Mouse (Mus musculus): Measurements from ENCODE around the gene Crtc1. TPM values are rescaled to one million over a fixed set of nuclear protein-coding genes. Genes with fewer than 3 reads are reported as not detected.

Gene Crtc1
- total RNA-seq, 1 experiment: 4.9 TPM

DNA sequence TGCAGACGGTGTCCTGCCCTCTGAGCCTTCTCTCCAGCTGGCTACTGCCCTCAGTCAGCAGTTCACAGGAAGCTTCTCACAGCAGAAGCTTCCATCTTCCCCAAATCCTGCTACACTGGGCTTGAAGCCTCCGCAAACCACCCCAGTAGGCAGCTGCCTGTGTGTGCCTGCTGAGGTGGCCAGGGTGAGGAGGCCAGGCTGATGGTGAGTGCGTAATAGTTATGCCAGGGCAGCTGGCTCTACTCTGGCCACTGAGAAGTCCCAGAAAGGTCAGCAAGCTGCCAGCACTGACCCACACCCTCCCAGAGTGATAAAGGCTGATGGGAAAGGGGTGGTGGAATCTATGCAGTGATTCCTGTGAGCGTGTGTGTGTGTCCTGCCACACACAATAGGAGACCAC lies 26.9 kb upstream of the Crtc1 start:
- no peak overlapping the region for H3K27ac ChIP-seq (ENCODE audit: insufficient read depth, low read depth, low read length, poor library complexity, severe bottlenecking)
- peaks cover 3 to 12% of the 10 kb centered on the region in 2 experiments; a peak in 2 of 4 replicates for H3K4me1 ChIP-seq (ENCODE audit: control insufficient read depth in 2 of 2, insufficient read depth in 2 of 2, low read length in 2 of 2, poor library complexity in 1 of 2)
- no peak overlapping the region for H3K4me3 ChIP-seq (ENCODE audit: insufficient read depth in 1 of 2, low read depth in 1 of 2, low read length in 2 of 2, poor library complexity in 1 of 2, severe bottlenecking in 1 of 2)
- in situ Hi-C loops (cut with MboI; ENCODE audit: low sequenced_read_pairs in 2 of 2, unreplicated experiment in 2 of 2): no loop called here
- H3K9me3 ChIP-seq (ENCODE audit: control insufficient read depth, insufficient read depth, low read depth, low read length): no peaks in the 10 kb centered on the region
- no peak overlapping the region for H3K9ac ChIP-seq (ENCODE audit: insufficient read depth, low read depth, low read length, poor library complexity, severe bottlenecking)
- DNase-seq (ENCODE audit: low read depth, low spot score): no peak
- TF ChIP-seq ZNF384 (IDR thresholded peaks at IDR 0.05; ENCODE audit: low read depth, low read length) (no peak), ZC3H11A (IDR thresholded peaks at IDR 0.05; ENCODE audit: borderline replicate concordance, low read depth, low read length) (no peak), MAFK (IDR thresholded peaks at IDR 0.05; ENCODE audit: insufficient read depth, low read depth, low read length) (no peak), CHD2 (IDR thresholded peaks at IDR 0.05; ENCODE audit: low read depth, low read length) (no peak), HCFC1 (IDR thresholded peaks at IDR 0.05; ENCODE audit: borderline replicate concordance, insufficient read depth, low read length) (no peak)
- no peaks in the 10 kb centered on the region; the same call in 1 of the 2 replicates for H3K36me3 ChIP-seq (ENCODE audit: control insufficient read depth, insufficient read depth, low read length, poor library complexity, severe bottlenecking)

DNA sequence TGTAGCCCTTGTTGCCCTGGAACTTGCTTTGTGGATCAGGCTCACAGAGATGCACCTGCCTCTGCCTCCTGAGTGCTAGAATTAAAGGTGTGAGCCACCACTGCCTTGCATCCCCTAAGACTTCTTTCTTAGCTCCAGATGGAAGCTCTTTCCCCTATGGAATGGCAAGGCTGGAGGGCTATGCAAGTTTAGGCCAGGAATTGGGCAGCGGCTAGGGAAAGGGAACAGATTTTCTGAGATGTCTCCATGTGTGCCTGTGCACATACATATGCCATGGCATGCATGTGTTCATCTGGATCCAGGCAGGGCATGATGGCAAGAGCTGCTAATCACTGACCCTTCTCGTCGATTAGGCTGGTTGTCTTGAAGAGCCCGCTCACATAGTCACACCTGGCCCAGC lies 26.3 kb upstream of the Crtc1 start:
- Histone ChIP-seq H3K9ac (ENCODE audit: insufficient read depth, low read depth, low read length, poor library complexity, severe bottlenecking) (no peak overlapping the region), H3K4me1 (ENCODE audit: control insufficient read depth in 2 of 2, insufficient read depth in 2 of 2, low read length in 2 of 2, poor library complexity in 1 of 2) (peaks cover 3 to 12% of the 10 kb centered on the region in 2 experiments; a peak in 2 of 4 replicates), H3K4me3 (ENCODE audit: insufficient read depth in 1 of 2, low read depth in 1 of 2, low read length in 2 of 2, poor library complexity in 1 of 2, severe bottlenecking in 1 of 2) (no peak overlapping the region), H3K27ac (ENCODE audit: insufficient read depth, low read depth, low read length, poor library complexity, severe bottlenecking) (no peak overlapping the region), H3K9me3 (ENCODE audit: control insufficient read depth, insufficient read depth, low read depth, low read length) (no peaks in the 10 kb centered on the region), H3K36me3 (ENCODE audit: control insufficient read depth, insufficient read depth, low read length, poor library complexity, severe bottlenecking) (no peaks in the 10 kb centered on the region; the same call in 1 of the 2 replicates)
- TF ChIP-seq MAFK (IDR thresholded peaks at IDR 0.05; ENCODE audit: insufficient read depth, low read depth, low read length): no peak
- no peak for TF ChIP-seq CHD2 (IDR thresholded peaks at IDR 0.05; ENCODE audit: low read depth, low read length)
- TF ChIP-seq HCFC1 (IDR thresholded peaks at IDR 0.05; ENCODE audit: borderline replicate concordance, insufficient read depth, low read length): no peak
- TF ChIP-seq ZNF384 (IDR thresholded peaks at IDR 0.05; ENCODE audit: low read depth, low read length): no peak
- no peak for TF ChIP-seq ZC3H11A (IDR thresholded peaks at IDR 0.05; ENCODE audit: borderline replicate concordance, low read depth, low read length)
- in situ Hi-C loops (cut with MboI; ENCODE audit: low sequenced_read_pairs in 2 of 2, unreplicated experiment in 2 of 2): no loop called here
- no peak for DNase-seq (ENCODE audit: low read depth, low spot score)

DNA sequence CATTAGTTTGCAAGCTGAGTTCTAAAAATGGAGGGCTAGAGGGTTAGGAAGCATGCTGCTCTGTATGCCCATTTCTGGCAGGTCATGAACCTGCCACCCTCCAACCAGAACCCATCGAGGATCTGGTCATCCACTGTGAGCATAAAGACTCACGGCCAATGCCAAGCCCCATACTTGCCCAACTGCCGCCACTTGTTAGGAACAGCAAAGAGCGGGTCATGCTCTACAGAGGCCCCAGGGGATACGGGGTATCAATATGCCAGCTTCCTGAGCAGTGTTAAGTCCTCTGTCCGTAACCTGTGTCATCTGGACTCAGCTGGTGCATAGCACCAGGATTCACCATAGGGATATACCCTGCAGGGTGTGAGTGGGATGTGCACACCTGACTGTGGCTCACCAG lies 24.8 kb upstream of the Crtc1 start:
- H3K27ac ChIP-seq (ENCODE audit: insufficient read depth, low read depth, low read length, poor library complexity, severe bottlenecking): no peak overlapping the region
- TF ChIP-seq CHD2 (IDR thresholded peaks at IDR 0.05; ENCODE audit: low read depth, low read length): no peak
- TF ChIP-seq MAFK (IDR thresholded peaks at IDR 0.05; ENCODE audit: insufficient read depth, low read depth, low read length): no peak
- TF ChIP-seq ZC3H11A (IDR thresholded peaks at IDR 0.05; ENCODE audit: borderline replicate concordance, low read depth, low read length): no peak
- TF ChIP-seq ZNF384 (IDR thresholded peaks at IDR 0.05; ENCODE audit: low read depth, low read length): no peak
- TF ChIP-seq HCFC1 (IDR thresholded peaks at IDR 0.05; ENCODE audit: borderline replicate concordance, insufficient read depth, low read length): no peak
- H3K4me1 ChIP-seq (ENCODE audit: control insufficient read depth in 2 of 2, insufficient read depth in 2 of 2, low read length in 2 of 2, poor library complexity in 1 of 2): peaks cover 3 to 6% of the 10 kb centered on the region in 2 experiments; a peak in 2 of 4 replicates
- H3K4me3 ChIP-seq (ENCODE audit: insufficient read depth in 1 of 2, low read depth in 1 of 2, low read length in 2 of 2, poor library complexity in 1 of 2, severe bottlenecking in 1 of 2): no peak overlapping the region
- H3K36me3 ChIP-seq (ENCODE audit: control insufficient read depth, insufficient read depth, low read length, poor library complexity, severe bottlenecking): no peaks in the 10 kb centered on the region; the same call in 1 of the 2 replicates
- H3K9me3 ChIP-seq (ENCODE audit: control insufficient read depth, insufficient read depth, low read depth, low read length): no peaks in the 10 kb centered on the region
- no peak overlapping the region for H3K9ac ChIP-seq (ENCODE audit: insufficient read depth, low read depth, low read length, poor library complexity, severe bottlenecking)
- in situ Hi-C loops (cut with MboI; ENCODE audit: low sequenced_read_pairs in 2 of 2, unreplicated experiment in 2 of 2): no loop called here
- DNase-seq (ENCODE audit: low read depth, low spot score): no peak

DNA sequence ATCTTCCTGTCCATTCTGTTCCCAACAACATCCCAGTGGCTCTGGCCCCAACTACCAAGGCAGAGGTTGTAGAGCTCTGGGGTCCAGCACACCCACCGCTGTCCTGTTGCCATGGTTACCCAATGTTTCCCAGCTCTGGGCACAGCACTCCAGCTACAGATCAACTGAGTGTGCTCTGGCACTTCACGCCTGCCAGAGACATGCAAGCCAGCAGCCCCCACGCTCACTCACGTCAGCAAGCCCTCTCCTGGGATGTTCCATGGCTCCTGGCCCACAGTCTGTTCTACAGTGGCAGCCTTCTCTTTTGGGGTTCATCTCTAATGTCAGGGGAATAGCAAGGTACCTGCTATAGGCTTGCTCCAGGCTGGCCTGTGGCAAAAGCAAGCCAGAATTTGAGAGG lies 23.9 kb upstream of the Crtc1 start:
- H3K36me3 ChIP-seq (ENCODE audit: control insufficient read depth, insufficient read depth, low read length, poor library complexity, severe bottlenecking): no peaks in the 10 kb centered on the region; the same call in 1 of the 2 replicates
- no peak for DNase-seq (ENCODE audit: low read depth, low spot score)
- H3K9ac ChIP-seq (ENCODE audit: insufficient read depth, low read depth, low read length, poor library complexity, severe bottlenecking): no peak overlapping the region
- in situ Hi-C loops (cut with MboI; ENCODE audit: low sequenced_read_pairs in 2 of 2, unreplicated experiment in 2 of 2): no loop called here
- TF ChIP-seq ZC3H11A (IDR thresholded peaks at IDR 0.05; ENCODE audit: borderline replicate concordance, low read depth, low read length) (no peak), HCFC1 (IDR thresholded peaks at IDR 0.05; ENCODE audit: borderline replicate concordance, insufficient read depth, low read length) (no peak), ZNF384 (IDR thresholded peaks at IDR 0.05; ENCODE audit: low read depth, low read length) (no peak), MAFK (IDR thresholded peaks at IDR 0.05; ENCODE audit: insufficient read depth, low read depth, low read length) (no peak), CHD2 (IDR thresholded peaks at IDR 0.05; ENCODE audit: low read depth, low read length) (no peak)
- no peaks in the 10 kb centered on the region for H3K9me3 ChIP-seq (ENCODE audit: control insufficient read depth, insufficient read depth, low read depth, low read length)
- peaks cover 3 to 6% of the 10 kb centered on the region in 2 experiments; a peak in 2 of 4 replicates for H3K4me1 ChIP-seq (ENCODE audit: control insufficient read depth in 2 of 2, insufficient read depth in 2 of 2, low read length in 2 of 2, poor library complexity in 1 of 2)
- H3K4me3 ChIP-seq (ENCODE audit: insufficient read depth in 1 of 2, low read depth in 1 of 2, low read length in 2 of 2, poor library complexity in 1 of 2, severe bottlenecking in 1 of 2): no peak overlapping the region
- H3K27ac ChIP-seq (ENCODE audit: insufficient read depth, low read depth, low read length, poor library complexity, severe bottlenecking): no peak overlapping the region

DNA sequence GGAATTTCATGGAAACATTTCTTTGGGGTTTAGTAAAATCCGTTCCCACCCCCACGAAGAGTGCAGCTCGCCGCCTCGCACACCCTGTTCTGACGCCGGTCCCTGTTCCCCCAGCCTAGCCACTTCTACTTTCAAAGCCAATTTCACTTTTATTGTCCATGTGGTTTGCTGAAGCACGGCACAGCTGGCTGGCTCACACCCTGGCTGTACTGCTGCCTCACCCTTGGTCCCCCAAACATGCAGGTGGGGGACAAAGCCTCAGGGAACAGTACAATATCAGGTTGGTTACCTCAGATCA lies 23.1 kb upstream of the Crtc1 start:
- DNase-seq (ENCODE audit: low read depth, low spot score): no peak
- Histone ChIP-seq H3K4me3 (ENCODE audit: insufficient read depth in 1 of 2, low read depth in 1 of 2, low read length in 2 of 2, poor library complexity in 1 of 2, severe bottlenecking in 1 of 2) (no peak overlapping the region), H3K36me3 (ENCODE audit: control insufficient read depth, insufficient read depth, low read length, poor library complexity, severe bottlenecking) (no peaks in the 10 kb centered on the region; the same call in 1 of the 2 replicates), H3K27ac (ENCODE audit: insufficient read depth, low read depth, low read length, poor library complexity, severe bottlenecking) (no peak overlapping the region), H3K4me1 (ENCODE audit: control insufficient read depth in 2 of 2, insufficient read depth in 2 of 2, low read length in 2 of 2, poor library complexity in 1 of 2) (peaks cover 3 to 5% of the 10 kb centered on the region in 2 experiments; a peak in 2 of 4 replicates), H3K9me3 (ENCODE audit: control insufficient read depth, insufficient read depth, low read depth, low read length) (no peaks in the 10 kb centered on the region), H3K9ac (ENCODE audit: insufficient read depth, low read depth, low read length, poor library complexity, severe bottlenecking) (no peak overlapping the region)
- in situ Hi-C loops (cut with MboI; ENCODE audit: low sequenced_read_pairs in 2 of 2, unreplicated experiment in 2 of 2): no loop called here
- TF ChIP-seq HCFC1 (IDR thresholded peaks at IDR 0.05; ENCODE audit: borderline replicate concordance, insufficient read depth, low read length) (no peak), ZC3H11A (IDR thresholded peaks at IDR 0.05; ENCODE audit: borderline replicate concordance, low read depth, low read length) (no peak), ZNF384 (IDR thresholded peaks at IDR 0.05; ENCODE audit: low read depth, low read length) (no peak), MAFK (IDR thresholded peaks at IDR 0.05; ENCODE audit: insufficient read depth, low read depth, low read length) (no peak), CHD2 (IDR thresholded peaks at IDR 0.05; ENCODE audit: low read depth, low read length) (no peak)
